Mouse (Mus musculus): ENCODE results near the gene Gm13539.
"Not testable (repeated sequence)": the region's sequence is repeated elsewhere in the genome, so short reads cannot be mapped to it uniquely, and the experiment has no call there.

The Gm13539 gene

GRCm38 (mm10) chr2:25781957-25782356 lies at the start of gene Gm13539:
Gene Gm13539 (plus strand): TSS chr2:25782257.
- DNase-seq (ENCODE audit: low read depth, low spot score) = no peak

- no peak for DNase-seq (ENCODE audit: low read depth, low spot score)
These were observed 48.7 kb upstream of the Gm13539 start for GRCm38 (mm10) chr2:25733199-25733930.

- DNase-seq (ENCODE audit: low read depth, low spot score) = not testable (repeated sequence)
These were observed 45.3 kb upstream of the Gm13539 start, which contains the start of gene Obp2b for GRCm38 (mm10) chr2:25736709-25737108. Gene Obp2b (plus strand): TSS chr2:25737009.

DNA sequence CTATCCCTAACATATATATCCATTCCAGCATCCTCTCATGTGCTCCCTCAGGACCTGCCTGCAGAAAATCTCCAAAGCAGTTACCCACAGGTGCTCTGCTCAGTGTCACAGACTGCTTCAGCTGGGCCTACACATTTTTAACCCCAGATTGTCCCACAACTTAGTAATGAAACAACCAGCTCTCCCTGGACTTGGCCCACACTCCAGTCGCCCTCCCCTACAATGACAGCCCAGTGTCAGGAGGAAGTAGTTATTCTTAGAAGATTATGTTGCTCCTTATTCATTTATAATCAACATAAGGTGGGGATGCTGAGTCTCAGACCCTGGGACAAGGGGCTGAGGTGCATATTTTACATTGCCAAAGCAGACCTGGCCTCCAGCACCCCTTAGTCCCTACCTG lies 40.4 kb upstream of the Gm13539 start:
- no peak for DNase-seq (ENCODE audit: low read depth, low spot score)

GRCm38 (mm10) chr2:25754201-25754600 lies 27.9 kb upstream of the Gm13539 start:
- DNase-seq (ENCODE audit: low read depth, low spot score) = no peak

- DNase-seq (ENCODE audit: low read depth, low spot score) = no peak
These were observed 23.9 kb upstream of the Gm13539 start for GRCm38 (mm10) chr2:25758064-25758625.

- DNase-seq (ENCODE audit: low read depth, low spot score) = no peak
These were observed 16.8 kb upstream of the Gm13539 start, which contains the start of gene Lcn3 for GRCm38 (mm10) chr2:25765269-25765668. Gene Lcn3 (plus strand): TSS chr2:25765569.

- no peak for DNase-seq (ENCODE audit: low read depth, low spot score)
These were observed 14.3 kb upstream of the Gm13539 start for GRCm38 (mm10) chr2:25767764-25768163.

DNA sequence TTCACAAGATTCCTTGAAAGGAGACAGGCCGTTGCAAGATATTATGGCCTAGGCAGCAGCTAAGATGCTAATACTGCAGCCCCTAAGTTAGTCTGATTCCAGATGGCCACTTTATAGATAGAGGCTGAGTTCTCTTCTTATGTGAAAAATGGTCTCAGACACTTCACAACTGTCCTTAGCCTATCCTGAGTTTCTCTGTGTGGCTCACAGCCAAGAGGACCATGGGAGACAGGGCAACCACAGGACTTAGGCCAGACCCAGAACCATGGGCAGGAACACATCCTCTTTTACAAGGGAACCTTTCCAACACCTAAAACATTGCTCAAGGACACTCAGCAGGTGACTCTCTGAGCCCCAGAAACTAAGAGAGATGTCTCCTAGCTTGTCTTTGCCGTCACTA lies 8.6 kb upstream of the Gm13539 start:
- DNase-seq (ENCODE audit: low read depth, low spot score) = no peak

GRCm38 (mm10) chr2:25774640-25775039 lies 7.4 kb upstream of the Gm13539 start:
- no peak for DNase-seq (ENCODE audit: low read depth, low spot score)

DNA sequence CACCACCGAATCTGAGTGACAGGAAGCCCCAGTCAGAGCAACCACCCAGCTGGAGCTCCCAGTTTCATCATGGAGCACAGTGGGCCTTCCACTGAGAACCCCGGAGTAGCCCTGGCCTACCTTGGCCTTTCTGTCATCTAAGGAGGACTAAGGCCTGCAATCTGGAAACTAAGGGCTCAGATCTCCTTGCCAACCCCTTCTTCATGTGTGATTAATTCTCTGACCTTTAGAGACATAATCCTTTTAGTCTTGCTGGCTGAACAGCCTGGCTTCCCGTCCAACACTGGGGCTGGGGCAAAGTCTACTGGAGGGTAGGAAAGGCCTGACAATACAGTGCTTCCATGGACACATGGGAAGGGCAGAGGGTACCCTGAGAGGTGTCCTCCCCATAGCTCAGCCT lies 6.1 kb upstream of the Gm13539 start:
- DNase-seq (ENCODE audit: low read depth, low spot score) = no peak

DNA sequence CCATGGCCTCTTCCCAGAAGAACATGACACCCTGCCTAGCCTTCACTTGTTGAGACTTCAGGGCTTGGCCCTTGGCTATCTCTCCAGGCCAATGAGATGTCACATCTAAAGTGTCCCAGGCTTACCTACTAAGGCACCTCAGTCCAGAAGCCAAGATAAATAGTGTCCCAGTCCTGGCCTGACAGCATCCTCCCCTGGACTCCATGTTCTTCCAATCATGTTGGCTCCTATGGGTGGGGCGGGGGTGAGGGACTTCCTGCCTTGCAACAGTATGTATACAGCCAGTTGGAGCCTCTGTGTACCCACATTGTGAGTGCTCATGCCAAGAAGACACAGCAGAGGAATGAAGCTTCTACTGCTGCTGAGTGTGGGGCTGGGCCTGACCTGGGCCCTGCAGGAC lies 5.3 kb upstream of the Gm13539 start, which contains the start of gene Lcn11:
Gene Lcn11 (plus strand): TSS at position 301 of the 400 bp plus-strand sequence.
- DNase-seq (ENCODE audit: low read depth, low spot score) = no peak

DNA sequence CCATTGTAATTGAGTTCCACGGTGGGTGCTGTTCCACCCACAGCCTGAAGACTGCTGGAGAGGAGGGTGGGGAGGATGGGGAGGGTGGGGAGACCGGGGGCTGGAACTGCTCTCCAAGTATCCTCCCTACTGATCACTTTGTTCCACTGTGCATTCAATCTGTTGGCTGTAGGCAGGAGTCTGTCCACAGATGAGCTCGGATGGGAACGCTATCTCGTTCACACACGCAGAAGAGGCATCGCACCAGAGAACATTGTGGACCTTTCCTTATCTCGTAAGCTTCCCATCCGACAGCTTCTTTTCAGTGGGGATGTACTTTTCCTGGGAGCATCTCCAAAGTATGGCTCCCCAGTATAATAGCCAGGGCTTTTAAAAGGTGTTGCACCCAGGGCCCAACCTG lies 3.0 kb upstream of the Gm13539 start:
- no peak for DNase-seq (ENCODE audit: low read depth, low spot score)

GRCm38 (mm10) chr2:25780921-25781320 lies 1.1 kb upstream of the Gm13539 start:
- DNase-seq (ENCODE audit: low read depth, low spot score) = no peak

- no peak for DNase-seq (ENCODE audit: low read depth, low spot score)
These were observed 3.7 kb downstream of the Gm13539 start for GRCm38 (mm10) chr2:25785573-25786322.

DNA sequence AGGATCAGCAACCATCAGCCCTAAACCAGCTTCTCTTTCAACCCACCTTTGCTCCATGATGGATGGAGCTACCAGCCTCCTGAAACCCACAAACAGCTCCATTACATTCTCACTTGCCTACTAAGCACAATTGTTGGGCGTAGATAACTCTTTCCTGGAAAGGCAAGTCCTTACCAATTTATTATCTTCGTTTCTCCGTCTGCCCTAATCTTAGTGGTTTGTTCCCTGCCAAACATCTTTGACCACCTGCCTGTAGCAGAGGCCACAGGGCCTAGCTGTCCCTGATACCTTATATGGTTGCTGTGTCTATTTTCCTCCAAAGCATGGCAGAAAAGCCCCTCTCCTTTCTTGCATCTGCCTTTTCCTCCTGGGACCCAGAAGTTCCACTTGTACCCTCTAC lies 7.0 kb downstream of the Gm13539 start:
- DNase-seq (ENCODE audit: low read depth, low spot score) = no peak

DNA sequence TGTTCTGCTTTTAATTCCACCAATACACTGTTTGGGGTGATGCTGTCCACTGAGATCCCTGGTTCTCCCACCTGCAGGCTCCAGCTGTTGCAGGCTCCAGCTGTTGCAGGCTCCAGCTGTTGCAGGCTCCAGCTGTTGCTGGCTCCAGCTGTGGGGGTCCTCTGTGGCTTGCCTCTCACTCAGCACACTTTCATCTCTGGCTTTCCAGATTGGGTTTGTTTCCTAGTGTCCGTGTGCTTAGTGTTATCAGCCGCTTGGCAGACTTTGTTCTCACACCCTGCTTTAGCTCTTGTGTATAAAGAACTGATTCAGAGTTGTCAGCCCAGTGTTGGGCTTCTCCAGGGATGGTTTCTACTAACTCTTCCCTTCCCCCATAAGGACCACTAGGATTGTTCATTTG lies 15.6 kb downstream of the Gm13539 start:
- no peak for DNase-seq (ENCODE audit: low read depth, low spot score)

- no peak for DNase-seq (ENCODE audit: low read depth, low spot score)
These were observed 16.0 kb downstream of the Gm13539 start for GRCm38 (mm10) chr2:25798065-25798464.

- no peak for DNase-seq (ENCODE audit: low read depth, low spot score)
These were observed 29.7 kb downstream of the Gm13539 start for GRCm38 (mm10) chr2:25811711-25812110.

- DNase-seq (ENCODE audit: low read depth, low spot score) = no peak
These were observed 31.3 kb downstream of the Gm13539 start for GRCm38 (mm10) chr2:25813364-25813763.

DNA sequence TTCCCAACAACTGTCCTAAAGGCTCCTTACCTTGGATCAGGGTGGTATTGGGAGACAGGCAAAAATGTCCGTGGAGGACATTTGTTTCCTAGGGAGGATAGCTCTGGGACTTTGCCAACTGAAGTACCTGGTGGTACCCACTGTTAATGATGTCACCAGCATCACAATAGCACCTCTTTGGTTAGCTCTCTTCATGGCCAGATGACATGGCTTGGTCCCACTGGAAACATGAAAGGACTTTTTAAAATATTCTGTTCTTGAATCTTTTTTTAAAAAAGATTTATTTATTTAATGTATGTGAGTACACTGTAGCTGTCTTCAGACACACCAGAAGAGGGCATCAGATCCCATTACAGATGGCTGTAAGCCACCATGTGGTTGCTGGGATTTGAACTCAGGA lies 33.7 kb downstream of the Gm13539 start, which contains the start of gene Glt6d1:
Gene Glt6d1 (minus strand): TSS at position 101 of the 400 bp plus-strand sequence.
- not testable (repeated sequence) for DNase-seq (ENCODE audit: low read depth, low spot score)

GRCm38 (mm10) chr2:25822806-25823205 lies 40.7 kb downstream of the Gm13539 start, which contains the start of gene Lcn9:
Gene Lcn9 (plus strand): TSS chr2:25823153.
- DNase-seq (ENCODE audit: low read depth, low spot score) = no peak

Measured in CD4-positive, CD25-positive, alpha-beta regulatory T cell, adult 2 months (primary cell).